Mouse (Mus musculus) liver, embryonic 14.5 days (tissue): ENCODE data around the gene H2afv. TPM values are rescaled to one million over a fixed set of nuclear protein-coding genes. Genes with fewer than 3 reads are reported as not detected.
"Not testable (repeated sequence)": the region's sequence is repeated elsewhere in the genome, so short reads cannot be mapped to it uniquely, and the experiment has no call there.

ENCODE experiments used
- ATAC-seq: fragments of 200-750 bp; cut with Nextera tagmentation; 2 replicates; pipeline ENCODE4 v1.8.0; 2017; ENCODE audit warnings: moderate number of reproducible peaks, mild to moderate bottlenecking, moderate library complexity; ENCODE audit not compliant: insufficient read depth
- DNase-seq, 3 experiments: peaks; one replicate each; pipeline ENCODE4 v3.0.0-alpha.2; 2012 to 2013; ENCODE audit warnings: low read depth in 3 of 3, low spot score in 3 of 3
- H3K27ac ChIP-seq: fragments of 300-500 bp; sonication (generic); 2 replicates; pipeline ENCODE4 v1.5.1; 2014; ENCODE audit warnings: moderate library complexity, mild to moderate bottlenecking, control low read depth, inconsistent platforms
- H3K27me3 ChIP-seq: fragments of 300-500 bp; sonication (generic); 2 replicates; pipeline ENCODE4 v1.6.1; 2014; ENCODE audit warnings: mild to moderate bottlenecking, low read length, moderate library complexity; ENCODE audit not compliant: control insufficient read depth, insufficient read depth
- H3K36me3 ChIP-seq: fragments of 300-500 bp; sonication (generic); replicated peaks from 2 replicates; pipeline ENCODE4 v1.6.1; 2014; ENCODE audit warnings: low read depth; ENCODE audit not compliant: control insufficient read depth, insufficient read depth
- H3K4me1 ChIP-seq, 2 experiments: fragments of 200-500 bp in 1 of 2; fragments of 300-500 bp in 1 of 2; sonication (generic) in 1 of 2; replicated peaks; 2 replicates each; pipeline ENCODE4 v1.6.1; 2012 to 2014; ENCODE audit warnings: antibody characterized with exemption in 1 of 2, inconsistent platforms in 1 of 2, low read length in 1 of 2; ENCODE audit not compliant: control insufficient read depth in 2 of 2, insufficient read depth in 2 of 2
- H3K4me2 ChIP-seq: fragments of 300-500 bp; sonication (generic); 2 replicates; pipeline ENCODE4 v1.6.1; 2014; ENCODE audit warnings: low read depth, mild to moderate bottlenecking, control low read depth, moderate library complexity
- H3K4me3 ChIP-seq, 2 experiments: fragments of 200-500 bp in 1 of 2; fragments of 300-500 bp in 1 of 2; sonication (generic) in 1 of 2; 2 replicates each; pipeline ENCODE4 v1.5.1; 2012 to 2014; ENCODE audit warnings: low read depth in 2 of 2, low read length in 2 of 2, mild to moderate bottlenecking in 2 of 2, control low read depth in 1 of 2, inconsistent platforms in 1 of 2, moderate library complexity in 1 of 2; ENCODE audit not compliant: insufficient read depth in 1 of 2
- H3K9ac ChIP-seq: fragments of 300-500 bp; sonication (generic); replicated peaks from 2 replicates; pipeline ENCODE4 v1.6.1; 2014; ENCODE audit warnings: mild to moderate bottlenecking, control low read depth, moderate library complexity
- H3K9me3 ChIP-seq: fragments of 300-500 bp; sonication (generic); 2 replicates; pipeline ENCODE4 v1.6.1; 2016; ENCODE audit warnings: low read length, mixed read lengths; ENCODE audit not compliant: control insufficient read depth
- CTCF ChIP-seq: IDR thresholded peaks from 2 replicates; pipeline ENCODE4 v1.5.1; 2016; ENCODE audit warnings: antibody characterized with exemption, low read depth, control low read depth
- EP300 ChIP-seq: IDR thresholded peaks from 2 replicates; pipeline ENCODE4 v1.6.1; 2016; ENCODE audit warnings: antibody characterized with exemption, low read depth
- WGBS: fragments of 180-500 bp; shearing (Covaris S2); extraction: QIAGEN DNeasy Blood & Tissue Kit; methylation state at CpG from one replicate; pipeline ENCODE4 v1.1.7; 2014; ENCODE audit not compliant: insufficient replicate concordance; 5-methylcytosine and 5-hydroxymethylcytosine counted together
- polyA plus RNA-seq, 2 experiments: library from polyadenylated mRNA; depleted of rRNA in 1 of 2; stranded (reverse) in 1 of 2; unstranded in 1 of 2; fragments of >200 nt; fragmentation: Nextera tagmentation in 1 of 2; extraction: Ambion mirVana in 1 of 2; gene quantifications; 2 replicates each; pipeline versions ENCODE4 v1.2.1 to v1.2.3; 2012 to 2014

The H2afv gene
- polyA plus RNA-seq, 2 experiments, result 44.2 to 117 TPM

DNA sequence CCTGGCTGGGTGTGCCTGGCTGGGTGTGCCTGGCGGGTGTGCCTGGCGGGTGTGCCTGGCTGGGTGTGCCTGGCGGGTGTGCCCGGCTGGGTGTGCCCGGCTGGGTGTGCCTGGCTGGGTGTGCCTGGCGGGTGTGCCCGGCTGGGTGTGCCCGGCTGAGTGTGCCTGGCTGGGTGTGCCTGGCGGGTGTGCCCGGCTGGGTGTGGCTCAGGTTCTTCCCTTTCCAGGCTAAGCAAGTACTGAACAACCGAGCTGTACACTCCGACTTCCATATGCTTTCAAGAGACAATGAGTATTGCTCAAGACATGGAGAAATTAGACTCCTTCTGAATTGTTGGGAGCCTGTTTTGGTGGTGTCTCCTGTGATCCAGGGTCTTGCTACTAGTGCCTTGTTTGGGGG is 31.0 kb downstream of the H2afv start:
- H3K27ac ChIP-seq, result peak overlapping the region; percentile 59
- 78% methylated on average over 12 of the region's 12 CpGs for WGBS
- no peak overlapping the region for H3K9ac ChIP-seq
- TF ChIP-seq CTCF (no peak), EP300 (no peak)
- H3K27me3 ChIP-seq, result no peaks in the 10 kb centered on the region
- DNase-seq (peak in 1 of 3 experiments; percentile 27), ATAC-seq (no peak)
- no peak overlapping the region for H3K4me3 ChIP-seq
- peaks cover 11% of the 10 kb centered on the region for H3K36me3 ChIP-seq
- H3K4me1 ChIP-seq, result peaks cover 10 to 11% of the 10 kb centered on the region in 2 experiments
- no peak overlapping the region for H3K4me2 ChIP-seq
- H3K9me3 ChIP-seq, result peaks cover 20% of the 10 kb centered on the region

DNA sequence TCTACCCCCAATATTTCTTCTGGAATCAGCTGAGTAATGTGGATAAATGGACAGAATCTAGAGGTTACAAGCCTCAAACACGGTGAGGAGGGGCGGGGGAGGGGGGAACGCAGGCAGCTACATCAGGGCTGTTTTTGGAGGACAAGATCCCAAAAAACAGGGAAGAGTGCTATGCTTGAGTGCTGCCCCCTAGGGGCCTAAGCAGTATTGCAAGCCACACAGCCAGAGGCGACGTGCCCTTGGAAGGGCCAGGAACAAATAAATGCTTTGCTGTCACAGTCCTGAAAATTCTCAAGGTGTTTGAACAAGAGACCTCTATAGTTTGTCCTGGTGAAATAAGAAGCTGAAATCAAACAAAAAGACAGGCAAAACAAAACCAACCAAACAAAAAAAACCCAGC is 32.6 kb downstream of the H2afv start:
- TF ChIP-seq EP300, result no peak
- peak; percentile 89 for TF ChIP-seq CTCF
- no peaks in the 10 kb centered on the region for H3K27me3 ChIP-seq
- 9% methylated on average over 5 of the region's 5 CpGs for WGBS
- H3K4me3 ChIP-seq, result no peak overlapping the region
- H3K36me3 ChIP-seq, result no peaks in the 10 kb centered on the region
- H3K4me2 ChIP-seq, result no peak overlapping the region
- peaks cover 20% of the 10 kb centered on the region for H3K9me3 ChIP-seq
- ATAC-seq (no peak), DNase-seq (peak in 1 of 3 experiments; percentile 35)
- no peak overlapping the region for H3K9ac ChIP-seq
- no peak overlapping the region for H3K27ac ChIP-seq
- H3K4me1 ChIP-seq, result peaks cover 6 to 8% of the 10 kb centered on the region in 2 experiments

DNA sequence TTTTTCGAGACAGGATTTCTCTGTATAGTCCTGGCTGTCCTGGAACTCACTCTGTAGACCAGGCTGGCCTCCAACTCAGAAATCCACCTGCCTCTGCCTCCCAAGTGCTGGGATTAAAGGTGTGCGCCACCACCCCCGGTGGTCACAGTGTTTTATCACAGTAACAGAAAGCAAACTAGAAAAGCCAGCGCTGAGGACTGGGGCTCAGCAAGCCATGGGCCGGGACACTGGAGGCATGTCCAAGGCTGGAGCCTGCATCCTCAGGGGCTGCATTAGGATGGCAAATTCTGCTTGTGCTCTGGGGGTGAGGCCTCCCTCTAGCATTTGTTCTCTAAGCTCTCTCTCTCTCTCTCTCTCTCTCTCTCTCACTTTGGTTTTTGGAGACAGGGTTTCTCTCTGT is 33.5 kb downstream of the H2afv start:
- H3K4me1 ChIP-seq, ATAC-seq, H3K27me3 ChIP-seq, H3K9ac ChIP-seq, H3K4me3 ChIP-seq, H3K36me3 ChIP-seq, DNase-seq, H3K27ac ChIP-seq, H3K4me2 ChIP-seq: not testable (repeated sequence)
- WGBS, result 62% methylated on average over 5 of the region's 5 CpGs
- peaks cover 20% of the 10 kb centered on the region for H3K9me3 ChIP-seq

- Histone ChIP-seq H3K36me3 (peaks cover 4% of the 10 kb centered on the region), H3K4me2 (no peak overlapping the region), H3K4me3 (no peak overlapping the region), H3K4me1 (peaks cover 6 to 7% of the 10 kb centered on the region in 2 experiments), H3K27ac (no peak overlapping the region), H3K9me3 (peaks cover 20% of the 10 kb centered on the region), H3K9ac (no peak overlapping the region), H3K27me3 (no peaks in the 10 kb centered on the region)
- DNase-seq, result no peak
- TF ChIP-seq EP300 (no peak), CTCF (no peak)
- 37% methylated on average over 5 of the region's 5 CpGs for WGBS
- ATAC-seq, result no peak
Observed at GRCm38 (mm10) chr11:6410050-6410602, 34.1 kb downstream of the H2afv start.

DNA sequence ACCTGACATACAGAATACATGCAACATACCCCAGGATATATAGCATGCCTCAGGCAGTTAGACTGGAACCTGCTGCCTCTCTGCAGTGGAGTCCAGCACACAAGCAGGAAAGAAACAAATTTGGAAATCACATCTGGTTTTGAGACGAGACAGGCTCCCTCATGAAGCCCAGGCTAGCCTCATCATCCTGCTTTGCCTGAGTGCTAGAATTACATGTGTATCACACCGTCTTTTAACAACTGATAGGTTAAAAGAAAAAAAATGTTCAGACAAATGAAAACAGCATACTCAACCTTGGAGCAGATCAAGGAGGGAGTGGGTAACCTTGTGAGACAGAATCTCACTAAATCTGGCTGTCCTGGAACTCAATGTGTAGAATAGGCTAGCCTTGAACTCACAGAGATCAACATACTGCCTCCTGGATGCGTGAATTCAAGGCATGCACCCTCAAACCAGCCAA is 37.1 kb downstream of the H2afv start:
- no peaks in the 10 kb centered on the region for H3K9me3 ChIP-seq
- no peak overlapping the region for H3K9ac ChIP-seq
- DNase-seq (no peak), ATAC-seq (no peak)
- H3K27ac ChIP-seq, result no peak overlapping the region
- peaks cover 16% of the 10 kb centered on the region for H3K36me3 ChIP-seq
- H3K4me1 ChIP-seq, result no peaks in the 10 kb centered on the region
- WGBS, result 68% methylated on average over 3 of the region's 3 CpGs
- no peak overlapping the region for H3K4me3 ChIP-seq
- H3K4me2 ChIP-seq, result no peak overlapping the region
- H3K27me3 ChIP-seq, result no peaks in the 10 kb centered on the region
- TF ChIP-seq CTCF, result no peak
- no peak for TF ChIP-seq EP300
